Mouse (Mus musculus): Measurements from ENCODE around the gene Zfhx2.

The Zfhx2 gene

GRCm38 (mm10) chr14:55105836-55106809 lies 14.0 kb upstream of the Zfhx2 start, which contains the start of gene Ap1g2:
Gene Ap1g2, minus strand, starts transcription at chr14:55106593.
- peak; percentile 64 to 68 for DNase-seq (ENCODE audit: low spot score in 2 of 2)

GRCm38 (mm10) chr14:55105386-55105785 lies 13.3 kb upstream of the Zfhx2 start:
- no peak for DNase-seq (ENCODE audit: low spot score in 2 of 2)

- DNase-seq (ENCODE audit: low spot score in 2 of 2), result no peak
Measured at GRCm38 (mm10) chr14:55104365-55104764, 12.2 kb upstream of the Zfhx2 start.

- DNase-seq (ENCODE audit: low spot score in 2 of 2), result no peak
Measured at GRCm38 (mm10) chr14:55102253-55102785, 10.2 kb upstream of the Zfhx2 start.

- DNase-seq (ENCODE audit: low spot score in 2 of 2), result peak in 1 of 2 experiments; percentile 43
Measured at GRCm38 (mm10) chr14:55101592-55101991, 9.5 kb upstream of the Zfhx2 start.

- peak in 1 of 2 experiments; percentile 41 for DNase-seq (ENCODE audit: low spot score in 2 of 2)
Measured at GRCm38 (mm10) chr14:55098067-55098466, 5.9 kb upstream of the Zfhx2 start.

GRCm38 (mm10) chr14:55097646-55098045 lies 5.5 kb upstream of the Zfhx2 start:
- DNase-seq (ENCODE audit: low spot score in 2 of 2), result no peak

GRCm38 (mm10) chr14:55096573-55097087 lies 4.5 kb upstream of the Zfhx2 start:
- DNase-seq (ENCODE audit: low spot score in 2 of 2), result no peak

GRCm38 (mm10) chr14:55095671-55096070 lies 3.5 kb upstream of the Zfhx2 start:
- no peak for DNase-seq (ENCODE audit: low spot score in 2 of 2)

GRCm38 (mm10) chr14:55095263-55095662 lies 3.1 kb upstream of the Zfhx2 start:
- no peak for DNase-seq (ENCODE audit: low spot score in 2 of 2)

GRCm38 (mm10) chr14:55094704-55095231 lies 2.6 kb upstream of the Zfhx2 start, which contains the start of gene Thtpa:
Gene Thtpa, plus strand, starts transcription at chr14:55094784.
- DNase-seq (ENCODE audit: low spot score in 2 of 2), result peak; percentile 38 to 48

- no peak for DNase-seq (ENCODE audit: low spot score in 2 of 2)
Measured at GRCm38 (mm10) chr14:55093927-55094326, 1.8 kb upstream of the Zfhx2 start.

GRCm38 (mm10) chr14:55091209-55091865 lies 787 bp downstream of the Zfhx2 start:
- no peak for DNase-seq (ENCODE audit: low spot score in 2 of 2)

- DNase-seq (ENCODE audit: low spot score in 2 of 2), result no peak
Measured at GRCm38 (mm10) chr14:55089199-55089947, 2.8 kb downstream of the Zfhx2 start.

- no peak for DNase-seq (ENCODE audit: low spot score in 2 of 2)
Measured at GRCm38 (mm10) chr14:55086009-55086514, 6.1 kb downstream of the Zfhx2 start.

GRCm38 (mm10) chr14:55085324-55086008 lies 6.7 kb downstream of the Zfhx2 start:
- DNase-seq (ENCODE audit: low spot score in 2 of 2), result no peak

GRCm38 (mm10) chr14:55083481-55083880 lies 8.6 kb downstream of the Zfhx2 start:
- DNase-seq (ENCODE audit: low spot score in 2 of 2), result no peak

- DNase-seq (ENCODE audit: low spot score in 2 of 2), result no peak
Measured at GRCm38 (mm10) chr14:55081105-55081504, 11.0 kb downstream of the Zfhx2 start.

- DNase-seq (ENCODE audit: low spot score in 2 of 2), result peak; percentile 37 to 67
Measured at GRCm38 (mm10) chr14:55079214-55079970, 12.7 kb downstream of the Zfhx2 start.

Measured in spleen, postnatal 14 days (tissue).